Mouse (Mus musculus): ENCODE measurements around the gene Zfp53. TPM values are rescaled to one million over a fixed set of nuclear protein-coding genes. Genes with fewer than 3 reads are reported as not detected.
"Not testable (repeated sequence)": the region's sequence is repeated elsewhere in the genome, so short reads cannot be mapped to it uniquely, and the experiment has no call there.

The Zfp53 gene
- polyA plus RNA-seq, 1 experiment from 2014 or later = 3.5 TPM

DNA sequence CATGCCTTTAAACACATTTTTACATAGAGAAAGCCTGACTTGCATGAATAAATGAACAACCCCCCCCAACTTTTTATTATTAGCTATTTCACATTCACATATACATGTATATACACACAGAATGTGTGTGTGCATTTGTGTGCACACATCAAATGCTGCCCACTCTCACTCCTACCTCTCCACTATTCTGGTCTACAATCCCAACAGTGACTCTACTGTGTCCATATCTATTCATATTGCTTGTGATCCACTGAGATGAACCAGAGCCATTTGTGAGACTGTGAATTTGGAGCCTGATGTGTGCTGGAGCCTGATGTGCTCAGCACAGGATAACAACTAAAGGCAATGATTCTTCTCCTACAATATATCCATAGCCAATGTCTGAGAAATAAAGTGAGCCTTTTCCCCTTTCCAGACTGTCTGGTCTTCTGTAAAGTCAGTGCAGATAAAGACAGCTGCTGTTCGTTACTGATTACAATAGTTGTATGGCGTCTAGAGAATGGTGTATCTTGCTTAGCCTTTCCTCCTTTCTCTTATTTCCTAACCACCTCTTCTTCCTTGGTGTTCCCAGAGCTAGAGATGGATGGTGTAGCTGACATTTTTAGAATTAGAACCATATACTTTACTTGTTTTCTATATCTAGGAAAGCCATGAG, 16.0 kb upstream of the Zfp53 start:
- no peaks in the 10 kb centered on the region for H3K36me3 ChIP-seq (replicated peaks; ENCODE audit: insufficient read depth, low read length)
- no peak overlapping the region for H3K4me3 ChIP-seq (ENCODE audit: low read depth, low read length)
- H3K9ac ChIP-seq (replicated peaks) = no peak overlapping the region
- H3K4me2 ChIP-seq (ENCODE audit: low read depth, low read length) = 0 out of 2 replicates have a peak overlapping the region, but pooled peaks have one; percentile 7
- TF ChIP-seq CTCF (IDR thresholded peaks at IDR 0.05; ENCODE audit: low read depth) = no peak
- no peak for TF ChIP-seq EP300 (IDR thresholded peaks at IDR 0.05; ENCODE audit: low read depth)
- no peak for DNase-seq
- peaks cover 8% of the 10 kb centered on the region; the same call in 1 of the 2 replicates for H3K4me1 ChIP-seq (ENCODE audit: insufficient read depth)
- H3K27ac ChIP-seq (ENCODE audit: low read depth) = 0 out of 2 replicates have a peak overlapping the region, but pooled peaks have one; percentile 2
- ATAC-seq = peak; percentile 63
- WGBS (ENCODE audit: insufficient replicate concordance) = 54% methylated on average over 2 of the region's 2 CpGs
- H3K27me3 ChIP-seq (ENCODE audit: insufficient read depth, low read length) = no peaks in the 10 kb centered on the region
- H3K9me3 ChIP-seq (ENCODE audit: low read length) = no peaks in the 10 kb centered on the region

- no peak for DNase-seq
These were observed 15.2 kb upstream of the Zfp53 start for GRCm38 (mm10) chr17:21473362-21474190.

GRCm38 (mm10) chr17:21474729-21475128, 14.1 kb upstream of the Zfp53 start:
- H3K9ac ChIP-seq (replicated peaks) = peak overlapping the region; percentile 48
- not testable (repeated sequence) for H3K4me3 ChIP-seq (ENCODE audit: low read depth, low read length); H3K36me3 ChIP-seq (replicated peaks; ENCODE audit: insufficient read depth, low read length); DNase-seq; H3K9me3 ChIP-seq (ENCODE audit: low read length); H3K27me3 ChIP-seq (ENCODE audit: insufficient read depth, low read length); ATAC-seq; H3K4me1 ChIP-seq (ENCODE audit: insufficient read depth)
- H3K4me2 ChIP-seq (ENCODE audit: low read depth, low read length) = peak overlapping the region; percentile 45
- 6% methylated on average over 8 of the region's 10 CpGs for WGBS (ENCODE audit: insufficient replicate concordance)
- peak overlapping the region; percentile 66 for H3K27ac ChIP-seq (ENCODE audit: low read depth)

More at GRCm38 (mm10) chr17:21473362-21474190, 15.2 kb upstream of the Zfp53 start:
- Histone ChIP-seq H3K4me2 (ENCODE audit: low read depth, low read length) (peak overlapping the region; percentile 7; the same call in 1 of the 2 replicates), H3K9me3 (ENCODE audit: low read length) (no peaks in the 10 kb centered on the region), H3K9ac (replicated peaks) (no peak overlapping the region), H3K36me3 (replicated peaks; ENCODE audit: insufficient read depth, low read length) (no peaks in the 10 kb centered on the region), H3K4me1 (ENCODE audit: insufficient read depth) (peaks cover 8% of the 10 kb centered on the region; the same call in 1 of the 2 replicates), H3K27me3 (ENCODE audit: insufficient read depth, low read length) (no peaks in the 10 kb centered on the region), H3K4me3 (ENCODE audit: low read depth, low read length) (no peak overlapping the region), H3K27ac (ENCODE audit: low read depth) (no peak overlapping the region)
- no peak for TF ChIP-seq EP300 (IDR thresholded peaks at IDR 0.05; ENCODE audit: low read depth)
- 0 out of 2 replicates have a peak, but pooled peaks have one; percentile 21 for TF ChIP-seq CTCF (IDR thresholded peaks at IDR 0.05; ENCODE audit: low read depth)
- ATAC-seq = no peak
- WGBS (ENCODE audit: insufficient replicate concordance) = 39% methylated on average over 14 of the region's 14 CpGs

GRCm38 (mm10) chr17:21475290-21475689, 13.5 kb upstream of the Zfp53 start:
- DNase-seq; H3K4me3 ChIP-seq (ENCODE audit: low read depth, low read length); H3K27me3 ChIP-seq (ENCODE audit: insufficient read depth, low read length); H3K36me3 ChIP-seq (replicated peaks; ENCODE audit: insufficient read depth, low read length); H3K9me3 ChIP-seq (ENCODE audit: low read length); H3K9ac ChIP-seq (replicated peaks); H3K4me1 ChIP-seq (ENCODE audit: insufficient read depth); H3K4me2 ChIP-seq (ENCODE audit: low read depth, low read length); ATAC-seq: not testable (repeated sequence)
- 25% methylated on average over 1 of the region's 1 CpGs for WGBS (ENCODE audit: insufficient replicate concordance)
- H3K27ac ChIP-seq (ENCODE audit: low read depth) = peak overlapping the region; percentile 66

DNA sequence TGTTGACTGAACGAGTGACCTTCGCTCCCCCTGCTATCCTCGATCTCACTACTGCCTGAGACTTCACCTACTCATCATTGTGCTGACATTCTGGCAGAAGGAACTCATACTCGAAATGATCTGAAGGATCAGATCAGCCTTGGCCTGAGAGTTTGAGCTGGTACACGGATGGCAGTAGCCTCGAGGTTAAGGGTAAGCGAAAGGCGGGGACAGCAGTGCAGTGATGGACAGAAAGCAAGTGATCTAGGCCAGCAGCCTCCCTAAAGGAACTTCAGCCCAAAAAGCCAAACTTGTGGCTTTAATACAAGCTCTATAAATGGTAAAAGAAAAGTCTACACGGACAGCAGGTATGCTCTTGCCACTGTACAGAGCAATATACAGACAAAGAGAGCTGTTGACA, 12.4 kb upstream of the Zfp53 start:
- not testable (repeated sequence) for DNase-seq; H3K4me3 ChIP-seq (ENCODE audit: low read depth, low read length)
- H3K27ac ChIP-seq (ENCODE audit: low read depth) = 0 out of 2 replicates have a peak overlapping the region, but pooled peaks have one; percentile 39

GRCm38 (mm10) chr17:21478103-21478777, 10.6 kb upstream of the Zfp53 start:
- H3K36me3 ChIP-seq (replicated peaks; ENCODE audit: insufficient read depth, low read length); H3K27me3 ChIP-seq (ENCODE audit: insufficient read depth, low read length); H3K9ac ChIP-seq (replicated peaks); H3K4me3 ChIP-seq (ENCODE audit: low read depth, low read length); H3K4me2 ChIP-seq (ENCODE audit: low read depth, low read length); DNase-seq; H3K9me3 ChIP-seq (ENCODE audit: low read length); H3K4me1 ChIP-seq (ENCODE audit: insufficient read depth): not testable (repeated sequence)
- H3K27ac ChIP-seq (ENCODE audit: low read depth) = peak overlapping the region; percentile 37
- ATAC-seq = peak; percentile 78
- 57% methylated on average over 10 of the region's 10 CpGs for WGBS (ENCODE audit: insufficient replicate concordance)

More for the DNA sequence above, 12.4 kb upstream of the Zfp53 start:
- not testable (repeated sequence) for H3K36me3 ChIP-seq (replicated peaks; ENCODE audit: insufficient read depth, low read length); ATAC-seq; H3K4me2 ChIP-seq (ENCODE audit: low read depth, low read length); H3K4me1 ChIP-seq (ENCODE audit: insufficient read depth); H3K9me3 ChIP-seq (ENCODE audit: low read length); H3K27me3 ChIP-seq (ENCODE audit: insufficient read depth, low read length); H3K9ac ChIP-seq (replicated peaks)
- WGBS (ENCODE audit: insufficient replicate concordance) = 56% methylated on average over 4 of the region's 9 CpGs
